20 mouse cellular contexts compared by ENCODE assay signal in genomic region chr10:69791951-69792350, GRCm38 (mm10).
DNase-seq lines count a peak whose midpoint lies in the region; ATAC-seq and TF ChIP-seq lines count a peak whose summit lies in the region.
"Had no signal": no experiment of that assay in that cellular context is flagged by ENCODE, and none has a peak within 500 bp of the region (broad histone marks: within the 10 kb centered on the region; RNA-seq: fewer than 3 reads in every experiment).

No protein-coding gene starts in this region.

- H3K27me3 ChIP-seq in forebrain, embryonic 14.5 days (replicated peaks; ENCODE audit: control insufficient read depth, insufficient read depth, low read length) = no peaks in the 10 kb centered on the region
- H3K27me3 ChIP-seq in forebrain, embryonic 15.5 days = no peaks in the 10 kb centered on the region
- no peaks in the 10 kb centered on the region for H3K27me3 ChIP-seq in kidney, adult 2 months (replicated peaks; ENCODE audit: control insufficient read depth, insufficient read depth, low read length)
- H3K27me3 ChIP-seq: forebrain, embryonic 12.5 days; megakaryocyte, embryonic 14.5 days had no signal

- H3K9ac ChIP-seq in forebrain, embryonic 14.5 days (ENCODE audit: low read length) = no peak overlapping the region
- H3K9ac ChIP-seq in forebrain, embryonic 15.5 days (replicated peaks) = no peak overlapping the region
- H3K9ac ChIP-seq: forebrain, embryonic 12.5 days had no signal

- peaks cover 16% of the 10 kb centered on the region for H3K4me1 ChIP-seq in forebrain, embryonic 14.5 days (ENCODE audit: control insufficient read depth, insufficient read depth, low read length)
- peaks cover 29% of the 10 kb centered on the region for H3K4me1 ChIP-seq in forebrain, embryonic 15.5 days
- H3K4me1 ChIP-seq in kidney, adult 2 months (ENCODE audit: control insufficient read depth, insufficient read depth, low read length) = no peaks in the 10 kb centered on the region
- peaks cover 17% of the 10 kb centered on the region for H3K4me1 ChIP-seq in cortical plate, adult 2 months (ENCODE audit: control insufficient read depth, insufficient read depth, low read length)

- H3K4me3 ChIP-seq in forebrain, embryonic 14.5 days (ENCODE audit: low read depth, low read length) = no peak overlapping the region
- H3K4me3 ChIP-seq in forebrain, embryonic 15.5 days = no peak overlapping the region
- no peak overlapping the region for H3K4me3 ChIP-seq in kidney, adult 2 months (ENCODE audit: insufficient read depth, low read depth, low read length)
- H3K4me3 ChIP-seq in cortical plate, adult 2 months (ENCODE audit: insufficient read depth, low read length) = no peak overlapping the region
- H3K4me3 ChIP-seq: forebrain, embryonic 12.5 days; megakaryocyte, embryonic 14.5 days had no signal

- 39% methylated on average over 7 of the region's 7 CpGs for WGBS in forebrain, embryonic 14.5 days
- WGBS in forebrain, embryonic 15.5 days = 35% methylated on average over 7 of the region's 7 CpGs
- WGBS in kidney, adult 2 months = 52% methylated on average over 7 of the region's 7 CpGs

- no peak for TF ChIP-seq CTCF in kidney, adult 2 months (conservative IDR thresholded peaks at IDR 0.05; ENCODE audit: insufficient read depth, insufficient read length, low read depth, low read length)
- TF ChIP-seq CTCF in cortical plate, adult 2 months (IDR thresholded peaks at IDR 0.05; ENCODE audit: extremely low read depth, insufficient read depth, low read length) = no peak

- no peak overlapping the region for H3K4me2 ChIP-seq in forebrain, embryonic 14.5 days (ENCODE audit: low read length)
- no peak overlapping the region for H3K4me2 ChIP-seq in forebrain, embryonic 15.5 days (replicated peaks)
- H3K4me2 ChIP-seq: forebrain, embryonic 12.5 days; liver, embryonic 11.5 days had no signal

- H3K9me3 ChIP-seq in forebrain, embryonic 14.5 days (replicated peaks; ENCODE audit: control insufficient read depth, low read length) = no peaks in the 10 kb centered on the region
- H3K9me3 ChIP-seq in forebrain, embryonic 15.5 days = no peaks in the 10 kb centered on the region
- H3K9me3 ChIP-seq: forebrain, embryonic 12.5 days had no signal

- no peak overlapping the region for H3K27ac ChIP-seq in forebrain, embryonic 14.5 days (ENCODE audit: low read depth, low read length)
- H3K27ac ChIP-seq in forebrain, embryonic 15.5 days (replicated peaks) = no peak overlapping the region; the same call in 1 of the 2 replicates
- H3K27ac ChIP-seq in kidney, adult 2 months (ENCODE audit: insufficient read depth, low read depth, low read length) = 0 out of 2 replicates have a peak overlapping the region, but pooled peaks have one; percentile 34
- peak overlapping the region; percentile 77; the same call in 1 of the 2 replicates for H3K27ac ChIP-seq in cortical plate, adult 2 months (ENCODE audit: insufficient read depth, low read length)
- H3K27ac ChIP-seq: forebrain, embryonic 12.5 days; hindbrain, postnatal 0 days had no signal

- peak; percentile 45 for DNase-seq in forebrain, embryonic 14.5 days (ENCODE audit: low spot score)
- peak; percentile 16 for DNase-seq in kidney, adult 2 months
- no peak for DNase-seq in kidney, postnatal 14 days
- no peak for DNase-seq in testis, postnatal 14 days (ENCODE audit: low spot score)
- DNase-seq in urinary bladder, postnatal 4 days (ENCODE audit: low spot score in 2 of 2) = no peak
- DNase-seq: adrenal gland, adult 2 months; cerebellum, postnatal 36 days; lung, adult 18-20 months; right cerebral cortex, postnatal 14 days; spleen, adult 18-20 months; thymus, adult 18-20 months; thymus, postnatal 4 days had no signal

- TF ChIP-seq POLR2A in kidney, adult 2 months (IDR thresholded peaks at IDR 0.05; ENCODE audit: low read depth, low read length) = no peak
- no peak for TF ChIP-seq POLR2A in cortical plate, adult 2 months (IDR thresholded peaks at IDR 0.05; ENCODE audit: extremely low read depth, insufficient read depth, low read length)

- no peaks in the 10 kb centered on the region for H3K36me3 ChIP-seq in forebrain, embryonic 14.5 days (ENCODE audit: control insufficient read depth, insufficient read depth, low read length)
- no peaks in the 10 kb centered on the region for H3K36me3 ChIP-seq in forebrain, embryonic 15.5 days
- no peaks in the 10 kb centered on the region for H3K36me3 ChIP-seq in kidney, adult 2 months (ENCODE audit: control insufficient read depth, insufficient read depth, low read length)
- H3K36me3 ChIP-seq: forebrain, embryonic 12.5 days had no signal

- ATAC-seq in forebrain, embryonic 14.5 days = no peak
- ATAC-seq in forebrain, embryonic 15.5 days (replicated peaks) = no peak
- ATAC-seq: hindbrain, postnatal 0 days; intestine, postnatal 0 days; midbrain, embryonic 16.5 days had no signal

Comparison
In these comparisons a context has a peak if more than half of its experiments do, and no peak if none do; other contexts are left out.
1. DNase-seq: peak in forebrain, embryonic 14.5 days (single experiment) and kidney, adult 2 months (single experiment); none in kidney, postnatal 14 days (single experiment), testis, postnatal 14 days (single experiment) and urinary bladder, postnatal 4 days (0 of 2).
2. H3K27ac ChIP-seq: peak in kidney, adult 2 months (single experiment) and cortical plate, adult 2 months (single experiment); none in forebrain, embryonic 14.5 days (single experiment) and forebrain, embryonic 15.5 days (single experiment).